Mouse (Mus musculus) bone marrow macrophage, adult 2 months (primary cell): Measurements from ENCODE around the gene Trmt112.

Source experiments
- CTCF ChIP-seq: IDR thresholded peaks from 2 replicates; pipeline ENCODE4 v1.5.1; 2012; ENCODE audit warnings: low read depth, mild to moderate bottlenecking, low read length, moderate library complexity
- POLR2A ChIP-seq: IDR thresholded peaks from 2 replicates; pipeline ENCODE4 v1.6.1; 2012; ENCODE audit warnings: mild to moderate bottlenecking, low read depth, low read length, borderline replicate concordance

GRCm38 (mm10) chr19:6876799-6877198, 32.7 kb upstream of the Trmt112 start:
- TF ChIP-seq POLR2A (no peak), CTCF (no peak)
